Mouse (Mus musculus): ENCODE measurements around the gene Arvcf.

DNA sequence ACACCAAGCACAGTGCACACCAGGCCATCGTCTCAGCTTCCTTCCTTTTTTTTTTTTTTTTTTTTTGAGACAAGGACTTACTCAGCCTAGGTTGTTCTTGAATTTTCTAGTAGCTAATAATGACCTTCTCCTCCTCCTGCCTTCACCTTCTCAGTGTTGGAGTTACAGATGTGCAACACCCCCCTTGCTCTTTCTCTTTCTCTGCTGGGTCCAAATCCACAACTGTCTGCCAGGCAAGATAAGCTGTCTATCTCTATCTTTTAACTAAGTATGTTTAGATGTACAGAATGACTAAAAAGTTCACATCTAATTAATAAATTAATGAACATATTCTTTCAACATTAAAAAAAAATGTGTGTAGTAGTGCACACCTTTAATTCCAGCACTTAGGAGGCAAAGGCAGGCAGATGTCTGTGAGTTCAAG is 71.6 kb downstream of the Arvcf start:
- TF ChIP-seq EP300 (IDR thresholded peaks at IDR 0.05; ENCODE audit: insufficient read depth, low read depth, low read length), result no peak
- no peak for TF ChIP-seq POLR2A (IDR thresholded peaks at IDR 0.05; ENCODE audit: insufficient read depth, low read length)
